Mouse (Mus musculus) liver, embryonic 13.5 days (tissue): ENCODE results near the gene Rabl6. TPM values are rescaled to one million over a fixed set of nuclear protein-coding genes. Genes with fewer than 3 reads are reported as not detected.

ENCODE experiments used
- ATAC-seq: fragments of 200-750 bp; cut with Nextera tagmentation; 2 replicates; pipeline ENCODE4 v1.8.0; 2017; ENCODE audit warnings: low read depth, mild to moderate bottlenecking, moderate number of reproducible peaks, moderate library complexity
- DNase-seq: peaks from one replicate; pipeline ENCODE4 v3.0.0; 2022
- H3K27ac ChIP-seq: fragments of 300-500 bp; sonication (generic); 2 replicates; pipeline ENCODE4 v1.5.1; 2015; ENCODE audit warnings: moderate library complexity, mild to moderate bottlenecking, inconsistent platforms
- H3K27me3 ChIP-seq: fragments of 300-500 bp; sonication (generic); 2 replicates; pipeline ENCODE4 v1.6.1; 2015; ENCODE audit warnings: mild to moderate bottlenecking, inconsistent platforms
- H3K36me3 ChIP-seq: fragments of 300-500 bp; sonication (generic); 2 replicates; pipeline ENCODE4 v1.6.1; 2015; ENCODE audit warnings: mild to moderate bottlenecking, inconsistent platforms
- H3K4me1 ChIP-seq: fragments of 300-500 bp; sonication (generic); replicated peaks from 2 replicates; pipeline ENCODE4 v1.6.1; 2015; ENCODE audit warnings: inconsistent platforms
- H3K4me2 ChIP-seq: fragments of 300-500 bp; sonication (generic); 2 replicates; pipeline ENCODE4 v1.6.1; 2015; ENCODE audit warnings: inconsistent platforms, mild to moderate bottlenecking, moderate library complexity
- H3K4me3 ChIP-seq: fragments of 300-500 bp; sonication (generic); replicated peaks from 2 replicates; pipeline ENCODE4 v1.5.1; 2015; ENCODE audit warnings: mild to moderate bottlenecking, inconsistent platforms
- H3K9ac ChIP-seq: fragments of 300-500 bp; sonication (generic); 2 replicates; pipeline ENCODE4 v1.6.1; 2015; ENCODE audit warnings: mild to moderate bottlenecking, inconsistent platforms
- H3K9me3 ChIP-seq: fragments of 300-500 bp; sonication (generic); replicated peaks from 2 replicates; pipeline ENCODE4 v1.6.1; 2016; ENCODE audit warnings: inconsistent platforms
- WGBS: fragments of 180-500 bp; shearing (Covaris S2); methylation state at CpG from one replicate; pipeline ENCODE4 v1.1.7; 2015; ENCODE audit not compliant: insufficient replicate concordance; 5-methylcytosine and 5-hydroxymethylcytosine counted together
- polyA plus RNA-seq: library from polyadenylated mRNA; unstranded; fragments of >200 nt; fragmentation: Nextera tagmentation; extraction: Ambion mirVana; gene quantifications from 2 replicates; pipeline ENCODE4 v1.2.1, GENCODE M21; 2015

Gene Rabl6
- polyA plus RNA-seq, 1 experiment from 2014 or later, result 29.8 TPM

- DNase-seq, result peak; percentile 67
- peak within 1 kb of the TSS; percentile 72 for H3K4me2 ChIP-seq
- peak within 1 kb of the TSS; percentile 53 for H3K4me3 ChIP-seq
- H3K9me3 ChIP-seq, result no peaks in the 10 kb centered on the region
- H3K27me3 ChIP-seq, result peaks cover 35% of the 10 kb centered on the region
- peaks cover 13% of the 10 kb centered on the region for H3K4me1 ChIP-seq
- no peak within 1 kb of the TSS for H3K27ac ChIP-seq
- ATAC-seq, result peak; percentile 81
- peak within 1 kb of the TSS; percentile 54 for H3K9ac ChIP-seq
- no peaks in the 10 kb centered on the region for H3K36me3 ChIP-seq
- 6% methylated on average over 34 of the region's 34 CpGs for WGBS
These were observed 13.2 kb upstream of the Rabl6 start, which contains the start of gene Tmem141 for GRCm38 (mm10) chr2:25621229-25622200. Tmem141 (minus strand) TSS chr2:25622005.

- Histone ChIP-seq H3K9me3 (no peaks in the 10 kb centered on the region), H3K27me3 (peaks cover 42% of the 10 kb centered on the region), H3K27ac (no peak overlapping the region), H3K9ac (no peak overlapping the region), H3K36me3 (no peaks in the 10 kb centered on the region), H3K4me1 (peaks cover 20% of the 10 kb centered on the region), H3K4me3 (no peak overlapping the region), H3K4me2 (peak overlapping the region; percentile 72)
- ATAC-seq (no peak), DNase-seq (no peak)
- WGBS, result 50% methylated on average over 4 of the region's 4 CpGs
These were observed 12.5 kb upstream of the Rabl6 start for GRCm38 (mm10) chr2:25620852-25621228.

- H3K36me3 ChIP-seq, result no peaks in the 10 kb centered on the region
- no peaks in the 10 kb centered on the region for H3K9me3 ChIP-seq
- peaks cover 46% of the 10 kb centered on the region for H3K27me3 ChIP-seq
- H3K4me2 ChIP-seq, result no peak overlapping the region
- peaks cover 22% of the 10 kb centered on the region for H3K4me1 ChIP-seq
- H3K9ac ChIP-seq, result no peak overlapping the region
- H3K4me3 ChIP-seq, result no peak overlapping the region
- no peak overlapping the region for H3K27ac ChIP-seq
- ATAC-seq, result no peak
- WGBS, result 16% methylated on average over 6 of the region's 6 CpGs
- DNase-seq, result no peak
These were observed 12.1 kb upstream of the Rabl6 start for GRCm38 (mm10) chr2:25620386-25620785.

GRCm38 (mm10) chr2:25617578-25617977 is 9.3 kb upstream of the Rabl6 start, which contains the start of gene Ccdc183:
Ccdc183 (minus strand) TSS chr2:25617678.
- peaks cover 22% of the 10 kb centered on the region for H3K4me1 ChIP-seq
- ATAC-seq (no peak), DNase-seq (no peak)
- H3K36me3 ChIP-seq, result no peaks in the 10 kb centered on the region
- no peaks in the 10 kb centered on the region for H3K9me3 ChIP-seq
- 0 out of 2 replicates have a peak within 1 kb of the TSS, but pooled peaks have one; percentile 21 for H3K4me2 ChIP-seq
- no peak within 1 kb of the TSS for H3K27ac ChIP-seq
- no peak within 1 kb of the TSS for H3K9ac ChIP-seq
- 49% methylated on average over 3 of the region's 3 CpGs for WGBS
- H3K4me3 ChIP-seq, result no peak within 1 kb of the TSS
- H3K27me3 ChIP-seq, result peaks cover 75% of the 10 kb centered on the region

GRCm38 (mm10) chr2:25616398-25616797 is 8.1 kb upstream of the Rabl6 start:
- no peak for DNase-seq
- Histone ChIP-seq H3K9me3 (no peaks in the 10 kb centered on the region), H3K4me3 (no peak overlapping the region), H3K9ac (no peak overlapping the region), H3K4me1 (peaks cover 15% of the 10 kb centered on the region), H3K36me3 (no peaks in the 10 kb centered on the region), H3K4me2 (peak overlapping the region; percentile 21; the same call in 1 of the 2 replicates), H3K27ac (no peak overlapping the region), H3K27me3 (peaks cover 75% of the 10 kb centered on the region)
- no peak for ATAC-seq
- 17% methylated on average over 22 of the region's 22 CpGs for WGBS

GRCm38 (mm10) chr2:25608671-25609070 is 350 bp upstream of the Rabl6 start:
- H3K9me3 ChIP-seq, result no peaks in the 10 kb centered on the region
- H3K36me3 ChIP-seq, result 0 out of 2 replicates have a peak, but pooled peaks cover 5% of the 10 kb centered on the region
- H3K4me2 ChIP-seq, result peak overlapping the region; percentile 79
- peak overlapping the region; percentile 94; the same call in 1 of the 2 replicates for H3K9ac ChIP-seq
- peaks cover 35% of the 10 kb centered on the region for H3K4me1 ChIP-seq
- peak overlapping the region; percentile 86 for H3K4me3 ChIP-seq
- 0 out of 2 replicates have a peak overlapping the region, but pooled peaks have one; percentile 24 for H3K27ac ChIP-seq
- no peak for DNase-seq
- 47% methylated on average over 10 of the region's 10 CpGs for WGBS
- H3K27me3 ChIP-seq, result peaks cover 11% of the 10 kb centered on the region
- ATAC-seq, result peak; percentile 17; the same call in 1 of the 2 replicates

GRCm38 (mm10) chr2:25602526-25602925 is 5.8 kb downstream of the Rabl6 start:
- Histone ChIP-seq H3K27me3 (no peaks in the 10 kb centered on the region), H3K9ac (no peak overlapping the region), H3K27ac (no peak overlapping the region), H3K4me2 (no peak overlapping the region), H3K9me3 (no peaks in the 10 kb centered on the region), H3K4me3 (no peak overlapping the region), H3K4me1 (peaks cover 43% of the 10 kb centered on the region), H3K36me3 (peaks cover 66% of the 10 kb centered on the region)
- 86% methylated on average over 5 of the region's 5 CpGs for WGBS
- ATAC-seq, result no peak
- DNase-seq, result no peak

- Histone ChIP-seq H3K9ac (no peak overlapping the region), H3K9me3 (no peaks in the 10 kb centered on the region), H3K4me2 (no peak overlapping the region), H3K4me1 (peaks cover 24% of the 10 kb centered on the region), H3K4me3 (no peak overlapping the region), H3K27ac (no peak overlapping the region), H3K27me3 (no peaks in the 10 kb centered on the region), H3K36me3 (peaks cover 91% of the 10 kb centered on the region)
- DNase-seq, result no peak
- WGBS, result 77% methylated on average over 2 of the region's 2 CpGs
- ATAC-seq, result peak; percentile 61
These were observed 8.3 kb downstream of the Rabl6 start for GRCm38 (mm10) chr2:25600037-25600436.

GRCm38 (mm10) chr2:25598749-25599148 is 9.6 kb downstream of the Rabl6 start:
- WGBS, result 80% methylated on average over 1 of the region's 1 CpGs
- ATAC-seq, result no peak
- DNase-seq, result no peak
- H3K4me1 ChIP-seq, result peaks cover 16% of the 10 kb centered on the region
- H3K27ac ChIP-seq, result no peak overlapping the region
- no peak overlapping the region for H3K4me3 ChIP-seq
- peaks cover 95% of the 10 kb centered on the region for H3K36me3 ChIP-seq
- H3K4me2 ChIP-seq, result no peak overlapping the region
- no peaks in the 10 kb centered on the region for H3K9me3 ChIP-seq
- H3K9ac ChIP-seq, result no peak overlapping the region
- H3K27me3 ChIP-seq, result no peaks in the 10 kb centered on the region

- DNase-seq, result no peak
- no peaks in the 10 kb centered on the region for H3K27me3 ChIP-seq
- no peaks in the 10 kb centered on the region for H3K9me3 ChIP-seq
- H3K9ac ChIP-seq, result no peak overlapping the region
- H3K4me2 ChIP-seq, result no peak overlapping the region
- WGBS, result 88% methylated on average over 5 of the region's 5 CpGs
- no peak for ATAC-seq
- no peak overlapping the region for H3K27ac ChIP-seq
- H3K4me1 ChIP-seq, result peaks cover 16% of the 10 kb centered on the region
- H3K36me3 ChIP-seq, result peaks cover 95% of the 10 kb centered on the region
- no peak overlapping the region for H3K4me3 ChIP-seq
These were observed 11.4 kb downstream of the Rabl6 start for GRCm38 (mm10) chr2:25596765-25597510.

- Histone ChIP-seq H3K4me1 (no peaks in the 10 kb centered on the region), H3K4me3 (no peak overlapping the region), H3K36me3 (peaks cover 88% of the 10 kb centered on the region), H3K27me3 (no peaks in the 10 kb centered on the region), H3K9me3 (no peaks in the 10 kb centered on the region), H3K9ac (no peak overlapping the region), H3K4me2 (no peak overlapping the region), H3K27ac (no peak overlapping the region)
- ATAC-seq, result peak; percentile 41; the same call in 1 of the 2 replicates
- 69% methylated on average over 2 of the region's 2 CpGs for WGBS
- no peak for DNase-seq
These were observed 16.5 kb downstream of the Rabl6 start for GRCm38 (mm10) chr2:25591863-25592262.
